Mouse (Mus musculus): ENCODE results near the gene Tma7.
A peak's percentile ranks its signal among the peaks of the same experiment; 100 is the strongest.

Tma7 gene

DNA sequence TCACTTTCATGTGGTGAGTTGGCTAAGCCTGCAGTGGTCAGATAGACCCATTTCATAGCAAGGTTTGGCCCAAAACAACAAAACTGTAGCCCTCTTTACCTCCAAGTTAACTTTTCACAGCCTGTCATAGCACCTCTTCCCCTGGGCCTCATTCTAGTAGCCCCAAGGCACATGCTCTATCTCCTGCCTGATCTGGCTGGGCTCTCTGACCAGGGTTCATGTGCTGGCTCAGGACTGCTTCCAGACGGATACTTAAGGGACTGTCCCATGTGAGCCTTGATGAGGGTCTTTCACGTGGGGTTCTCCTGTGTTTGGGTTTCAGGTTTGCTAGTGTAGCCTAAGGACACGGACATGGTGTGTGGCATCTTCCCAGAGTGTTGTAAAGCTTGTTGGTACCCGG is 42.7 kb downstream of the Tma7 start:
- DNase-seq: no peak

DNA sequence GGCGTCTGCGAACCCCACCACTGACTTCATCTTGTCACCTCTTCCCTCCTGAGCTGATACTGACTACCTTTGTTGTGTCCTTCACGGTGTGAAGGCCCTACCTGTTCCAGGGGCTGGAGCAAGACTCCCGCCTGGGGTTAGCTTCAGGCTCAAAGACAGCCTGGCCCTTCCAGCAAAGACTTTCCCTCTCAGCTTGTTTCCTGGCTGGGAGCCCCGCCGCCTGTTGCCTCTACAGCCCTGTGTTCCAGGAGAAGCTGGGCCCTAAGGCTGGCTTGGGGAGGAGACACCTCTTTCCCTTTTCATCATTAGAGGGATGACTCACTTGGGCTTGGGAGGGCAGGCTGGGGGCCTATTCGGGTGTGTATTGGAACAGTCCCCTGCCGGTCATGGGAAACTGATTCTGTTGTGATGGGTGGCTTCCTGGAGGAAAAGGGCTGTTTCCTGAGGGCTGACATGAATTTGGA is 43.5 kb downstream of the Tma7 start:
- DNase-seq: peak; percentile 80 to 86

DNA sequence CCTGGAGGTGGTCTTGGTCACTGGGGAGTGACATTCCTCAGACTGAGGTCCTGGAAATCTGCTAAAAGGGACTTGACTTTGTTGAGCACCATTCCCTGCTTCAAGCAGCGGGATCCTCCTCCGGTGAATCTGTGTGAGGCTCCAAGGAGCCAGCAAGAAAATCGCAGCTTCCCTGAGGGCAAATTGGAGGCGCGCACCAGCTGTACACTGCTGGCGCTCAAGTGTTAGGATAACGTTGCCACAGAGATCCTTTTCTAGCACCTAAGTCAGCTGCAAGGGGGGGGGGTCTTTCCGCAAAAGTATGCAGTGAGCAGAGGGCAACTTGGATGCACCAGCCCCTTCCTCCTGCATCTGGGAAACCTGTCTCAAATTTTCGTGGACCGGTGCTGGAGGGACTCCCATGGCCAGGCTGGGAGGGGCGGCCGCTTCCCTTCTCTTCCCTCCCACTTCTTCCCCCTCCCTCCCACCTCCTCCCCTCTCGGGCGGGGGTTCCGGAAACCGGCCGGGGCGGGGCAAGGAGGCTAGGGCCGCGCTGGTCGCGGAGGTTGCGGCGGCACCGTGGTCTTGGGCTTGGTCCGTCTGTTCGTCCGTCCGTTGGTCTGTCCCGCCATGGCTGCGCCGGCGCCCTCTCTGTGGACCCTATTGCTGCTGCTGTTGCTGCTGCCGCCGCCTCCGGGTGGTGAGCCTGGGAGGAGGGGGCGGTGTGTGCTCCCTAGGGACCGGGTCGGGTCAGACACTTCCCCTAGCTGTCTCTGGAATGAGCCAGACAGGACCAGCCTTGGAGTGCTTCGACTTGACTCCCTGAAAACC is 44.1 kb downstream of the Tma7 start, which contains the start of gene Shisa5:
Gene Shisa5 (plus strand): TSS at position 480 of the 810 bp plus-strand sequence.
- DNase-seq: peak; percentile 87 to 91

DNA sequence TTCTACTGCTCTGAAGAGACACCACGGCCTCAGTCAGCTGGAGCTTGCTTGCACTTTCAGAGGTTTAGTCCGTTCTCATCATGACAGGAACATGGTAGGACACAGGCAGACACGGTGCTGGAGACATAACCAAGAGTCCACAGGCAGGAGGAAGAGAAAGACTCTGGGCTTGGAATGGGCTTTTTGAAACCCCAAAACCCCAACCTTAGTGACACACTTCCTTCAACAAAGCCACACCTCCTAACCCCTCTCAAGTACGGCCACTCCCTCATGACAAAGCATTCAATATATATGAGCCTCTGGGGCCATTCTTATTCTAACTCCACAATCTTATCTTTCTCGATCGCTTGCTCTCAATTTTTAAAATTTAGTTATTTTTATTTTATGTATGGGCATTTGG is 50.0 kb downstream of the Tma7 start:
- no peak for DNase-seq

DNA sequence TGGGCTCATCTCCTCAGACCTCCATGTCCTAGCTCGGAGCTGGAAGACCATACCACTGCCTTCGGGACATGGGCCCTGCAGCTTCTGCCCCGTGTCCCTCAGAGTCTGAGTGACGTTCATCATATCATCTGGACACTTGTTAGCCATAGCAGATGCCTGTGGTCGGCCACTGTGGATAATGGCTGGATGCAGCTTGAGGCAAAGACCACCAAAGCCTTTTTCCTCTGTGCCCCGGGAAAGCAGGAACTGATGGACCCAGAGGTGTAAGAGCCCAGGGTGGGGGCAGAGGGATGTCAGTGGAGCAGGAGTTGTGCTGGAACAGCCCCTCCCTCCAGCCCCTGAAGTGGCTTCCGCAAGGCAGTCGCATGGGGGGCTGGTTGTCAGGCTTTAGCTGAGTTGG is 50.7 kb downstream of the Tma7 start:
- no peak for DNase-seq

DNA sequence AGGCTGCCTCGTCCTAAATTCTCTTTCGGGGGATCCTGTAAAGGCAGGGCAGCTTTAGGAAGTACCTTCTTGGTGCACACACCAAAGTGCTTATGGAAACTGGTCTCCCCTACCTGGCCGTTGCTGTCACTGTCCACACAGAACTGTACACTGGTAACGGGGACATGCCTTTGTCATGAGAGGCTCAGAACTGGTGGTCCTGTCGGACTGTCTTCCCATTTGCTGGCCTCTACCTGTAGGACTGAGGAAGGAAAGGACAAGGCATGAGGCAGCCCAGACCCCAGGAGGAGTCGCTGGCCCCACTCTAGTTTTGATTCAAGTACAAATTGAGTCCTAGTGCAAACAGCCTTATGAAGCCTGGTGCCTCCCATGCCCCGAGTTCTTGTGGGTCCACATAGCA is 51.4 kb downstream of the Tma7 start:
- DNase-seq: no peak

DNA sequence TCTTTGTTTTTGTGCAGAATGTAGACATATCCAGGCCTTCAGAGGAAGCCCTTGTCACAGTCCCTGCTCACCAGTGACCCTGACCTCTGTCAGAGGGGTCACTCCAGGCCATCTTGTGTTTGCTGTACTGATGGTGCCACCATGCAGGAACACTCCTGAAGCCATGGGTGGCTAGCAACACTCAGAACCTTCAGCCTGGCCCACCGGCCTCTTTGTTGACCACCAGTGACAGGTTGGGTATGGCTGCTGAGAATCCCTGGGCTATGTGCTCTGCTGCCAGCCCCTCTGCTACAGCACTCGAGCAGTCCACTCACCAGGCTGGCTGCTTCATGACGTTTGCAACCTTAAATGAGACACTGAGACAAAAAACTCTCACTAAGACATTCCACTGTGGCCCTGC is 52.1 kb downstream of the Tma7 start:
- no peak for DNase-seq

DNA sequence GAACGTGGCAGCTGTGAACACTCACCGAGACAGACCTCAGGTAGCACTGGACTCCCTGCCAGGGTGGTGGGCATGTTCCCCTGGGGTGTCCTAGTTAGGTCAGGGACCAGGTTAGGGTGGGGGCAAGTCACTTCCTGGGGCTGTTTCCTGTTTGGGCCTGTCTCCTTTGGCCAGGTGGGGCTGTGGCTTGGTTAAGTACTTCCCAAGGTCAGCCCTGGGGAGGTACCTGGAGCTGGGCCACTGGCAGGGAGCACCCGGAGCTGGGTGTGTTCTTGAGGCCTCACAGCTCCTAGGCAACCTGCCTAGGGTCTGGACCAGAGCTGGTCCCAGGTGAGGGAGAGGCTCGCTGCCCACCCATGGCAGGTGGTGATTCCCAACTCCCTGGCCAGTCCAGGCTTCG is 53.5 kb downstream of the Tma7 start:
- DNase-seq: peak in 1 of 2 experiments; percentile 53

DNA sequence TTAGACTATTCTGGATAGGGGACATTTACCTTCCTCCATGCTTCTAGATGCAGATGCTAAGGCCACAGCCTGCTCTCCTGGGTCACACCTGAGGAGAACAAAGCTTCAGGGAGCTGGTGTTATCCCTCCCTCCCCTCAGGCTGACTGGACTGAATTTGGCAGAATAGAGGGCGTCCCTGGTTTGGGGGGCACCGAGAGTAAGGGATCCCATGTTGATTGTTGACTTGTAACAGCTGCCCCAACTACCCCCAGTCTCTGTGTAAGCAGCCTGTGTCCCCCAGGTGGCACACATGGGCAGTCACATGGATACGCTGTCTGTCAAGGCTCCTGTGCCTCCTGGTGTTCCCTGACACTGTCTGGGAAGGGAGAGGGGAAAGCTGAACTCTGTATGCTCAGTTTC is 54.0 kb downstream of the Tma7 start:
- DNase-seq: no peak

DNA sequence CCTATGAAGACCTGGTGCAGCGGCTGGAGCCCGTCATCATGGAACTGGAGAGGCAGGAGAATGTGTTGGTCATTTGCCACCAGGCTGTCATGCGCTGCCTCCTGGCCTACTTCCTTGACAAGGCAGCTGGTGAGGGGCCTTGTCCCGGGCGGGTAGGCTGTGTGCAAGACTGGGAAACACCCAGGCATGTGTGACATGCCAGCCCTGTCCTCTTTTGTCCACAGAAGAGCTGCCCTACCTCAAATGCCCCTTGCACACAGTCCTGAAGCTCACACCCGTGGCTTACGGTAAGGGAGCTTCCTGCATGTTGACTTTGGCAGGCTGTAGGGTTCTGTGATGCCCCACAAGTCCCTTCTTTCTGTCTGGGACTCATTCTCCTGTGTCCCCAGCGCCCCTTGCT is 54.9 kb downstream of the Tma7 start:
- DNase-seq: peak in 1 of 2 experiments; percentile 36

Measured in lung, adult 18-20 months (tissue).